Mouse (Mus musculus): ENCODE results near the gene Rap2b. TPM values are rescaled to one million over a fixed set of nuclear protein-coding genes. Genes with fewer than 3 reads are reported as not detected.

Rap2b gene
- polyA plus RNA-seq, 1 experiment from 2014 or later, result 4.9 TPM

GRCm38 (mm10) chr3:61406921-61407320 is 45.5 kb downstream of the Rap2b start:
- no peak overlapping the region for H3K4me3 ChIP-seq (ENCODE audit: low read length)
- no peak overlapping the region for H3K27ac ChIP-seq (ENCODE audit: low read length)
- 78% methylated on average over 4 of the region's 4 CpGs for WGBS
- no peaks in the 10 kb centered on the region for H3K4me1 ChIP-seq (ENCODE audit: control insufficient read depth, insufficient read depth, low read length)
- no peaks in the 10 kb centered on the region for H3K36me3 ChIP-seq (ENCODE audit: control insufficient read depth, insufficient read depth, low read length)
- H3K9me3 ChIP-seq (ENCODE audit: control insufficient read depth, low read length), result no peaks in the 10 kb centered on the region
- ATAC-seq, result no peak
- no peaks in the 10 kb centered on the region for H3K27me3 ChIP-seq (replicated peaks; ENCODE audit: control insufficient read depth, insufficient read depth, low read length)
- H3K4me2 ChIP-seq (ENCODE audit: low read depth, low read length), result no peak overlapping the region
- no peak overlapping the region for H3K9ac ChIP-seq (ENCODE audit: low read depth, low read length)

GRCm38 (mm10) chr3:61409683-61410082 is 48.2 kb downstream of the Rap2b start:
- Histone ChIP-seq H3K27ac (ENCODE audit: low read length) (no peak overlapping the region), H3K4me1 (ENCODE audit: control insufficient read depth, insufficient read depth, low read length) (no peaks in the 10 kb centered on the region), H3K4me3 (ENCODE audit: low read length) (no peak overlapping the region), H3K9ac (ENCODE audit: low read depth, low read length) (no peak overlapping the region), H3K4me2 (ENCODE audit: low read depth, low read length) (no peak overlapping the region), H3K36me3 (ENCODE audit: control insufficient read depth, insufficient read depth, low read length) (no peaks in the 10 kb centered on the region), H3K27me3 (replicated peaks; ENCODE audit: control insufficient read depth, insufficient read depth, low read length) (no peaks in the 10 kb centered on the region), H3K9me3 (ENCODE audit: control insufficient read depth, low read length) (no peaks in the 10 kb centered on the region)
- no peak for ATAC-seq
- WGBS, result 73% methylated on average over 6 of the region's 6 CpGs

GRCm38 (mm10) chr3:61415883-61416282 is 54.4 kb downstream of the Rap2b start:
- Histone ChIP-seq H3K4me2 (ENCODE audit: low read depth, low read length) (no peak overlapping the region), H3K4me3 (ENCODE audit: low read length) (no peak overlapping the region), H3K27me3 (replicated peaks; ENCODE audit: control insufficient read depth, insufficient read depth, low read length) (no peaks in the 10 kb centered on the region), H3K9me3 (ENCODE audit: control insufficient read depth, low read length) (no peaks in the 10 kb centered on the region), H3K4me1 (ENCODE audit: control insufficient read depth, insufficient read depth, low read length) (no peaks in the 10 kb centered on the region), H3K27ac (ENCODE audit: low read length) (no peak overlapping the region), H3K9ac (ENCODE audit: low read depth, low read length) (no peak overlapping the region), H3K36me3 (ENCODE audit: control insufficient read depth, insufficient read depth, low read length) (no peaks in the 10 kb centered on the region)
- WGBS, result 60% methylated on average over 1 of the region's 1 CpGs
- ATAC-seq, result no peak

Other genes with a start within 250 kb of the Rap2b start
- gene B430305J03Rik, start 4.3 kb downstream of the Rap2b start, polyA plus RNA-seq (2015; fragmentation: Nextera tagmentation; extraction: Ambion mirVana), result not detected in 2 replicates

Measured in intestine, embryonic 16.5 days (tissue).